Mouse (Mus musculus) heart, adult 2 months (tissue): ENCODE results near the gene Setmar. TPM values are rescaled to one million over a fixed set of nuclear protein-coding genes. Genes with fewer than 3 reads are reported as not detected.
"Not testable (repeated sequence)": the region's sequence is repeated elsewhere in the genome, so short reads cannot be mapped to it uniquely, and the experiment has no call there.

ENCODE experiments used
- DNase-seq, 2 experiments: peaks; one replicate each; pipeline ENCODE4 v3.0.0; 2021
- H3K27ac ChIP-seq: fragments of 200-600 bp; 2 replicates; pipeline ENCODE4 v1.8.1; 2022
- H3K27me3 ChIP-seq: fragments of 200-500 bp; 2 replicates; pipeline ENCODE4 v1.6.1; 2012; ENCODE audit warnings: mild to moderate bottlenecking, low read length, inconsistent platforms, mixed read lengths; ENCODE audit not compliant: control insufficient read depth, insufficient read depth
- H3K36me3 ChIP-seq: fragments of 200-500 bp; 2 replicates; pipeline ENCODE4 v1.6.1; 2012; ENCODE audit warnings: low read length, inconsistent platforms; ENCODE audit not compliant: control insufficient read depth, insufficient read depth
- H3K4me1 ChIP-seq: fragments of 200-500 bp; 2 replicates; pipeline ENCODE4 v1.6.1; 2011; ENCODE audit warnings: low read length; ENCODE audit not compliant: control insufficient read depth, insufficient read depth
- H3K4me3 ChIP-seq: fragments of 200-600 bp; 2 replicates; pipeline ENCODE4 v1.8.1; 2022
- H3K79me2 ChIP-seq: fragments of 200-500 bp; replicated peaks from 2 replicates; pipeline ENCODE4 v1.6.1; 2012; ENCODE audit warnings: mild to moderate bottlenecking, inconsistent platforms, low read length, moderate library complexity, mixed read lengths; ENCODE audit not compliant: control insufficient read depth, insufficient read depth
- H3K9ac ChIP-seq: fragments of 200-500 bp; 2 replicates; pipeline ENCODE4 v1.6.1; 2012; ENCODE audit warnings: low read depth, mild to moderate bottlenecking, control low read depth, inconsistent platforms, low read length, mixed read lengths
- CTCF ChIP-seq: fragments of 200-600 bp; IDR thresholded peaks from 2 replicates; pipeline ENCODE4 v1.8.1; 2022; ENCODE audit warnings: antibody characterized with exemption, mild to moderate bottlenecking, moderate library complexity
- EP300 ChIP-seq: fragments of 200-500 bp; IDR thresholded peaks from 2 replicates; pipeline ENCODE4 v1.6.1; 2011; ENCODE audit warnings: low read depth, low read length, control low read depth; ENCODE audit not compliant: insufficient read depth
- POLR2A ChIP-seq: fragments of 200-500 bp; IDR thresholded peaks from 2 replicates; pipeline ENCODE4 v1.6.1; 2011; ENCODE audit warnings: mild to moderate bottlenecking, low read depth, low read length, control low read depth; ENCODE audit not compliant: insufficient read depth
- WGBS: fragments of 180-500 bp; shearing (Covaris S2); methylation state at CpG from one replicate; pipeline ENCODE4 v1.1.7; 2018; 5-methylcytosine and 5-hydroxymethylcytosine counted together
- intact Hi-C: fragments of 180-260 bp; cut with DNase I; formaldehyde crosslinking; loops from one replicate; pipeline ENCODE4 v1.15.1; 2025
- long read RNA-seq: library from polyadenylated mRNA; stranded (forward); transcript quantifications from one replicate; pipeline ENCODE4 v2.0.0, GENCODE M21; 2021
- polyA plus RNA-seq: library from polyadenylated mRNA; depleted of rRNA; stranded (reverse); fragments of >200 nt; gene quantifications from 2 replicates; pipeline ENCODE4 v1.2.3, GENCODE M21; 2012; rRNA removed
- total RNA-seq, 2 experiments: library from RNA; stranded (reverse); gene quantifications; 2 replicates each; pipeline ENCODE4 v1.2.3; 2021

The Setmar gene
- total RNA-seq: 1 to 10 TPM; 3.2 to 3.8 TPM
- polyA plus RNA-seq: 1.6 and 3.5 TPM in 2 replicates
- long read RNA-seq: 0 reads

DNA sequence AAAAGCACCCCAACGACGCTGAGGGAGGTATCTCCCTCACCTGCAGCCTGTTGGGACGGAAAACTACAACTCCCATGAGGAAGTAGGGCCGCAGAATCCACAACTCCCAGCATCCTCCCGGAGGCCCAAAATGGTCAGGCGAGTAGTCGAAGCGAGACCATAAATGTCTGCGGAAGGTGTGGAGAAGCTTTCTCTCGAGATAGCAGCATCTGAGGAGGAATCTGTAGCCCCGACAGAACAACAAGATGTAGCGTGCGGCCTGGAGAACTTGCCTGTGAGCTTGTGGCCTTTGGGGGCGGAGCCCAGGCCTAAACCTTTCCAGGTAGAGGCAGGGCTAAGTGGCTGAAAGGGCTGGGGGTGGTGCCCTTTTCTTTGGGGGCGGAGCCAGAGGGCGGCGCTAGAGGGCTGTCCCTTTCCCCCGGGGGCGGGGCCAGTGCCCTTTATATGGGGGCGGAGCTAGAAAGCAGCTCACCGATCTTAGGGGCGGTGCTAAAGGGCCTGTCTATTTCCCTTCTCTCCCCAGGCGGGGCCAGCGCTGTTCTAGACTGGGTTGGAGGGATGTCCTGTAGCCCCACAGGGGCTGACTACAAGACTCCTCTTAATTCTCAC, at the start of gene Setmar:
Gene Setmar, plus strand, starts transcription at position 128 of the 609 bp plus-strand sequence.
- Histone ChIP-seq H3K36me3 (no peaks in the 10 kb centered on the region), H3K27me3 (no peaks in the 10 kb centered on the region), H3K79me2 (no peaks in the 10 kb centered on the region), H3K27ac (peak within 1 kb of the TSS; percentile 83), H3K4me1 (no peaks in the 10 kb centered on the region; the same call in 1 of the 2 replicates), H3K4me3 (peak within 1 kb of the TSS; percentile 80), H3K9ac (peak within 1 kb of the TSS; percentile 65)
- TF ChIP-seq EP300 (peak; percentile 63; the same call in 1 of the 2 replicates), POLR2A (peak; percentile 60), CTCF (0 out of 2 replicates have a peak, but pooled peaks have one; percentile 7)
- intact Hi-C loops: no loop called here
- peak; percentile 97 to 98 for DNase-seq
- WGBS: 1% methylated on average over 24 of the region's 24 CpGs

DNA sequence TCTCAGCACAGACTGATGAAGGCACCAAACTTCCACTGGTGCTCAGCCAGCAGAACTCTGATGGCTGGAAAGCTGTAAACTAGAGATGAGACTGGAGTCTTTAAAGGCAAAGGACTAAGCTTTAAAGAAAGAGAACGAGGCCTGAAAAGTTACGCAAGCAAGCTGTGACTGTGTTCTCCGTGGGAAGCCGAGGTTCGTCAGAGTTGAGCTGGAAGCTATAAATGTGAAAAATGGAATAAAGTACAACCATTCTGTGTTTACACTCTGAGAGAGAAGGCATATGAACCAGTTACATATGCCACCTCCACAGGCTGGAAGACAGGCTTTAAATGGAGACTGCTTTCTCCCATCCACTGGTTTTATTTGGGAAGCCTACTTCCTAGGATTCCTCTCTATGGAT, 43.2 kb upstream of the Setmar start:
- WGBS: 91% methylated on average over 5 of the region's 5 CpGs
- TF ChIP-seq EP300: no peak
- TF ChIP-seq POLR2A: no peak
- no peak for TF ChIP-seq CTCF
- intact Hi-C loops: no loop called here

DNA sequence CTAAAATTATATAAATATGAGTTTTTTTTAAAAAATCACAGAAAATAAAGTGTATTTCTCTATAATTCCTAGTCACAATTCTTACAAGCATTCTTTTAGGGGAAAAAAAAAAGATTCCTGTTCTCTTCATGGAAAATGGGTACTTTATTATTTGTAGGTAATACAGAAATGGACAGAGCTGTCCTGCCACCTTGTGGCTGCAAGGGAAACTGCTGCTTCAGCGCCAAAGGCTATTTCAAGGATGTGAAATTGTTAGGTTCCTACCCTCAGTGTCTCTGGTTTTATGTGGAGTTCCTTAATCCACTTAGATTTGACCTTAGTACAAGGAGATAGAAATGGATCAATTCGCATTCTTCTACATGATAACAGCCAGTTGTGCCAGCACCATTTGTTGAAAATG, 9.8 kb upstream of the Setmar start:
- intact Hi-C loops: loop anchor here (2.0 kb wide), 1 partner anchor 1250 kb away; no protein-coding TSS in a partner anchor

More for the DNA sequence above, 43.2 kb upstream of the Setmar start:
- Histone ChIP-seq H3K4me3 (no peak overlapping the region), H3K9ac (no peak overlapping the region), H3K36me3 (no peaks in the 10 kb centered on the region), H3K27ac (no peak overlapping the region), H3K79me2 (no peaks in the 10 kb centered on the region), H3K4me1 (no peaks in the 10 kb centered on the region), H3K27me3 (no peaks in the 10 kb centered on the region)
- no peak for DNase-seq

DNA sequence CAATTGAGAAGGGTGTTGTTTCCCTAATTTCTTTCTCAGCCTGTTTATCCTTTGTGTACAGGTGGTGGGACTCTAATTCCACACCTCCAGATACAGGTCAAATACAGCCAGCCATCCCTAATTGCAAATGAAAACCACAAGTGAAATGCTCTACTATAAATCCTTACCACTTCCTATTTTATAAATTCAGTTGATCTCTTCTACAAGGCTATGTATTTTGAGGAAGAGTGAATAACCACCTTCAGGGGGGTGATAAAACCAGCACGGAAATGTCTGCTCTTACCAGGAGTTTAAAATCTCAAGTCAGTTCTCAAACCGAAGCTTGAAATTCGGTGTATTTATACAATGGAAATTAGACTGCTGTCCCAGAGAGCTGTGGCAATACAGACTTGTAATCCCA, 8.9 kb upstream of the Setmar start:
- TF ChIP-seq EP300 (no peak), POLR2A (no peak), CTCF (no peak)
- Histone ChIP-seq H3K9ac (no peak overlapping the region), H3K36me3 (no peaks in the 10 kb centered on the region), H3K79me2 (no peaks in the 10 kb centered on the region), H3K27ac (no peak overlapping the region), H3K27me3 (no peaks in the 10 kb centered on the region), H3K4me1 (no peaks in the 10 kb centered on the region), H3K4me3 (no peak overlapping the region)
- WGBS: 75% methylated on average over 3 of the region's 3 CpGs
- no peak for DNase-seq
- intact Hi-C loops: loop anchor here (2.0 kb wide), 1 partner anchor 1251 kb away; no protein-coding TSS in a partner anchor

More for the DNA sequence above, 9.8 kb upstream of the Setmar start:
- not testable (repeated sequence) for H3K27ac ChIP-seq, H3K4me1 ChIP-seq, H3K36me3 ChIP-seq, H3K4me3 ChIP-seq, H3K79me2 ChIP-seq, H3K9ac ChIP-seq, H3K27me3 ChIP-seq
- peak; percentile 11 to 49 for DNase-seq
- TF ChIP-seq CTCF (peak; percentile 83), EP300 (peak; percentile 68; the same call in 1 of the 2 replicates)
- WGBS: 7% methylated on average over 2 of the region's 2 CpGs

DNA sequence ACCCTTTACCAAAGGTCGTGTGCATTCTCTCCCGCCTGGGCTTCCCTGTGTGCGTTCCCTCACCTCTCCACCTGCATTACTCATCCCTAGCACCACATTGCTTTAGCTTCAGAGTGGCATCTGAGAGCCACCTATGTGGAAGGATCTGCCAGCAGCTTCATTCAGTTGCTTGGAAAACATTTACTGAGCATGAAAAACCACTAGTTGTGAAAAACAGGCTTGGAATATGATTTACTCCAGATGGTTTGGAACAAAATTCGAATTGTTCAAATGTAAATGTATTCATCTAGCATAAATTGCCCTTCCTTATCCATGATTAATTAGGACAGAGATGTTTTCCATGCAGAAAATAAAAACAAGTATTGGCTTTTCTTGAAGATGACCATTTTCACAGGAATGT, 7.5 kb upstream of the Setmar start:
- no peak overlapping the region for H3K9ac ChIP-seq
- H3K27me3 ChIP-seq: no peaks in the 10 kb centered on the region
- TF ChIP-seq POLR2A (no peak), EP300 (no peak), CTCF (no peak)
- no peaks in the 10 kb centered on the region for H3K36me3 ChIP-seq
- no peak overlapping the region for H3K4me3 ChIP-seq
- intact Hi-C loops: no loop called here
- WGBS: 57% methylated on average over 4 of the region's 4 CpGs
- H3K79me2 ChIP-seq: no peaks in the 10 kb centered on the region
- H3K27ac ChIP-seq: no peak overlapping the region
- no peak for DNase-seq
- no peaks in the 10 kb centered on the region for H3K4me1 ChIP-seq

DNA sequence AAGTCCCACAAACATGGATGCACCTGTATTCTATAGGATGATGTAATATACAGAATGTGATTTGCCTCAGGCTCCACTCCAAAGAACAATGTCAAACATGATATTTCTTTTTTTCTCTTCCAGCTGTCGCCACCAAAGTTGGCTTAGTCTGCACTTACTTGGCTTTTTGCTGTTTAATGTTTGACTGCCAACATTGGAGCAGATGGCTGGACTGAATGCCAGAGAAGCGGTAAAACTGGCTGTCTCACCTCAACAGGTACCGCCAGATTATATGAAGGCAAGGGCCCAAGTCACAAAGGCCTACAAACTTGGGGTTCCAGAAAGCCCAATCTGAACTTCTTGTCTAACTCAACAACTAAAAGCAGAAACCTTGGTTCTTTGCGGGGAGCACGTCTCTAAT, 6.8 kb upstream of the Setmar start:
- intact Hi-C loops: no loop called here
- no peak overlapping the region for H3K4me3 ChIP-seq

More for the DNA sequence above, 6.8 kb upstream of the Setmar start:
- no peak overlapping the region for H3K27ac ChIP-seq
- no peaks in the 10 kb centered on the region for H3K4me1 ChIP-seq
- no peaks in the 10 kb centered on the region for H3K36me3 ChIP-seq
- no peaks in the 10 kb centered on the region for H3K79me2 ChIP-seq
- 78% methylated on average over 5 of the region's 5 CpGs for WGBS
- H3K27me3 ChIP-seq: no peaks in the 10 kb centered on the region
- TF ChIP-seq POLR2A (no peak), EP300 (no peak), CTCF (no peak)
- DNase-seq: no peak
- H3K9ac ChIP-seq: no peak overlapping the region
